Mouse (Mus musculus): Measurements from ENCODE around the gene Krt1. TPM values are rescaled to one million over a fixed set of nuclear protein-coding genes. Genes with fewer than 3 reads are reported as not detected.

The Krt1 gene
- total and polyA plus RNA-seq, 2 experiments from 2014 or later = 20.0 to 45.5 TPM

DNA sequence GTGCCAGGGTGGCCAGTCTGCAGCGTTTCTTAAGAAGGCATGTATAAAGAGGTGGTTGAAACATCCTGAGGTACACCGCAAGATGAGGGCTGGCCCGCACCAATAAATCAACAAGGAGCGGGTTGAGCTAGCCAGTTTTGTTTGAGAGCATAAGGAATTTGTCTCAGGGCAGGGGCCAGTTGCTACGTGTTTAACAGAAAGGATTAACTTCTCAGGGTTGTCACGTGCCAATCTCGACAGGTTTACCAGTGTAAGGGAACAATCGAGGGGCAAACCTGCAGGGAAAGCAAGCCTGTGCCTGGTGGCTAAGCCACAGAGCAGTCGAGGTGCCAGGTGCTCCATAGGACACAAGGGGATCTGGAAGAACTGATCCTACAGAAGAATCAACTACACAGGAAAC, 7.4 kb downstream of the Krt1 start:
- H3K27ac ChIP-seq (ENCODE audit: low read depth, low read length) = no peak overlapping the region
- H3K4me2 ChIP-seq (ENCODE audit: low read depth, low read length, poor library complexity, severe bottlenecking) = no peak overlapping the region
- no peaks in the 10 kb centered on the region for H3K9me3 ChIP-seq (ENCODE audit: low read length)
- WGBS = 63% methylated on average over 9 of the region's 9 CpGs
- no peak for DNase-seq (ENCODE audit: low spot score)
- no peak for ATAC-seq (ENCODE audit: low FRiP score)
- no peak overlapping the region for H3K9ac ChIP-seq (replicated peaks; ENCODE audit: low read length, poor library complexity, severe bottlenecking)
- TF ChIP-seq CTCF (IDR thresholded peaks at IDR 0.05) = no peak
- no peaks in the 10 kb centered on the region for H3K27me3 ChIP-seq (ENCODE audit: insufficient read depth, low read length)
- no peaks in the 10 kb centered on the region for H3K36me3 ChIP-seq (ENCODE audit: insufficient read depth, low read length)
- H3K4me1 ChIP-seq (ENCODE audit: insufficient read depth, low read length) = peaks cover 4% of the 10 kb centered on the region; the same call in 1 of the 2 replicates
- H3K4me3 ChIP-seq (ENCODE audit: low read depth, low read length) = no peak overlapping the region

DNA sequence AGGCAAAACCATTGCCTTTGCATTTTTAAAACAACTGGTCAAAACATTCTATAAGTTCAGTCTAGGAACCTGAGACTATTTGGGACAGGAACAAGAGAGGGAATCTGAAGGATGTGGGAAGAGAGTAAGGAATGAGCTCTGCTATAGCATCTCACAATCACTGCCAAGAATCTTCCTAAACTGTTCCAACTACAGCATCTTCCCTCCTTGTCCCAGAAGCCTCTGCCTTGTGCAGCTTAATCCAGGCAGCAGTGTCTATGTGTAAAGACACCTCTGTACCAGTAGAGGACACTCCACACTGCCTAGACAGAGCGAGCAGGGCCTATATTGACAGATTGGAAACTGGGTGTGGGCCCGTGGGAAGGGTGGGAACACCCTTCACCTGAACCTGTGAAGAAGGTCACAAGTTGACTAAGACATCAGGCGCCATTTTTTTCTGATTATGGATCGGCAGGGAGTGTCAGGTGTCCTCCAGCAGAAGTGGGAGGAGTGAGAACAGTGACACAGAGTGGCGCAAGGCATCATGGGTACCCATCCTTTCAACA, 15.7 kb downstream of the Krt1 start:
- Histone ChIP-seq H3K9me3 (ENCODE audit: low read length) (no peaks in the 10 kb centered on the region), H3K9ac (replicated peaks; ENCODE audit: low read length, poor library complexity, severe bottlenecking) (no peak overlapping the region), H3K36me3 (ENCODE audit: insufficient read depth, low read length) (no peaks in the 10 kb centered on the region), H3K4me1 (ENCODE audit: insufficient read depth, low read length) (no peaks in the 10 kb centered on the region), H3K4me2 (ENCODE audit: low read depth, low read length, poor library complexity, severe bottlenecking) (no peak overlapping the region), H3K27me3 (ENCODE audit: insufficient read depth, low read length) (no peaks in the 10 kb centered on the region), H3K27ac (ENCODE audit: low read depth, low read length) (no peak overlapping the region), H3K4me3 (ENCODE audit: low read depth, low read length) (no peak overlapping the region)
- no peak for DNase-seq (ENCODE audit: low spot score)
- ATAC-seq (ENCODE audit: low FRiP score) = no peak
- TF ChIP-seq CTCF (IDR thresholded peaks at IDR 0.05) = no peak; the same call in 1 of the 2 replicates
- WGBS = 64% methylated on average over 5 of the region's 5 CpGs

DNA sequence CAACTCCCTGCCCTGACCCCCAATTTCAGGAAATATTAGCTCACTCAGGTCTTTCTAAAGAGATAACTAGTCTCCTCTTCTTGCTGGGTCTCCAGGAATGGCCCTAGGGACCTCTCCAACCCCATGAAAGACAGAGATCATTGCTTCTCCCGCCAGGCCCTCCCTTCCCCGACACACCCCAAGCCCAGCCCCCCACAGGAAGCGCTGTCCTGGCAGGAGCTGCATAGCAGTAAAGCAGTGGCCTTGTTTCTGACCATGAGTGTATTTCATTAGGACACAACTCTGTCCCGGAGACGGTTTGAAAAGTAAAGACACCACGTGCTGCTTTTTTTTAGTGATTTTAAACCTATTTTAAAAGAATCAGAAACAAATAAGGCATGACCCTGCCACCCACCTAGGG, 17.5 kb downstream of the Krt1 start:
- H3K36me3 ChIP-seq (ENCODE audit: insufficient read depth, low read length) = no peaks in the 10 kb centered on the region
- ATAC-seq (ENCODE audit: low FRiP score) = no peak
- WGBS = 55% methylated on average over 6 of the region's 6 CpGs
- H3K27me3 ChIP-seq (ENCODE audit: insufficient read depth, low read length) = no peaks in the 10 kb centered on the region
- H3K9me3 ChIP-seq (ENCODE audit: low read length) = no peaks in the 10 kb centered on the region
- no peak overlapping the region for H3K27ac ChIP-seq (ENCODE audit: low read depth, low read length)
- H3K4me1 ChIP-seq (ENCODE audit: insufficient read depth, low read length) = no peaks in the 10 kb centered on the region
- H3K4me3 ChIP-seq (ENCODE audit: low read depth, low read length) = no peak overlapping the region
- DNase-seq (ENCODE audit: low spot score) = no peak
- no peak for TF ChIP-seq CTCF (IDR thresholded peaks at IDR 0.05)
- no peak overlapping the region for H3K4me2 ChIP-seq (ENCODE audit: low read depth, low read length, poor library complexity, severe bottlenecking)
- H3K9ac ChIP-seq (replicated peaks; ENCODE audit: low read length, poor library complexity, severe bottlenecking) = no peak overlapping the region

DNA sequence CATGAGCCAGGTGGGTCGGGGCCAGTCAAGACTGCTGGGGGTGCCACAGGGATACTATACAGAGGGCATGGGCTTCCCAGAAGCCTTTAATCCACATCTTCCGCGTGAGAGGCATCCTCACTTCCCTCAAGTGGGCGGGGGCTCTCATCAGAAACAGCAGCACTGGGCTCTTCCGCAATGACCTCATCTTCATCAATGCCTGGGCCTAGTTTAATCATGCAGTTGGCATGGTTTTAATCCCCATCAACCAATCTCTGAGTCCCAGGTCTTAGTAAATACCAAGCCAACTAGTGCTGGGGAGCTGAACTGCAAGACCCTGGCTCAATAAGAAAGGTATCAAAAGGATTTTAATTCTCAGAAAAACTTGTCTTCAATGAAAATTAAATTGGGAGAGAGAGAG, 21.2 kb downstream of the Krt1 start:
- no peak for TF ChIP-seq CTCF (IDR thresholded peaks at IDR 0.05)
- WGBS = 58% methylated on average over 5 of the region's 5 CpGs
- DNase-seq (ENCODE audit: low spot score) (no peak), ATAC-seq (ENCODE audit: low FRiP score) (no peak)
- Histone ChIP-seq H3K4me3 (ENCODE audit: low read depth, low read length) (no peak overlapping the region), H3K9ac (replicated peaks; ENCODE audit: low read length, poor library complexity, severe bottlenecking) (no peak overlapping the region), H3K9me3 (ENCODE audit: low read length) (no peaks in the 10 kb centered on the region), H3K27me3 (ENCODE audit: insufficient read depth, low read length) (no peaks in the 10 kb centered on the region), H3K4me2 (ENCODE audit: low read depth, low read length, poor library complexity, severe bottlenecking) (no peak overlapping the region), H3K4me1 (ENCODE audit: insufficient read depth, low read length) (no peaks in the 10 kb centered on the region), H3K27ac (ENCODE audit: low read depth, low read length) (no peak overlapping the region), H3K36me3 (ENCODE audit: insufficient read depth, low read length) (no peaks in the 10 kb centered on the region)

DNA sequence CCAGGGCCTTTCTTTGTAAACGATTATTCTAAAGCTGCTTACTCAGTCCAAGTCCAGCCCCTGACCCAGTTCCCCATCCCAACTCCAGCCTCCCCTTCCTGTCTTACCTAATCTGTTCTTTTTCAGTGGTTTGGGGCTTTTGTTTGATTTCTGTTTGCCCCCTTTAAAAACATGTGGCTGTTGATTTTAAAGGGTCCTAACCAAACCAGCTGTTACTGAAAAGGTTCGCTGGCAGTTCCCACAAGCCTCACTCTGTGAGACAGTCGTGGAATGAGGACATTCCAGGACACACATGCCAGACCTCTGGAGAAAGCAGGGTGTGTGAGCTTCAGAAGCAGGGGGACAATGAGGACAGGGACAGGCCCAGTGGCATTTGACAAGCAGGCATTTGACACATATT, 28.8 kb downstream of the Krt1 start:
- Histone ChIP-seq H3K4me3 (ENCODE audit: low read depth, low read length) (no peak overlapping the region), H3K4me2 (ENCODE audit: low read depth, low read length, poor library complexity, severe bottlenecking) (no peak overlapping the region), H3K27ac (ENCODE audit: low read depth, low read length) (no peak overlapping the region), H3K36me3 (ENCODE audit: insufficient read depth, low read length) (no peaks in the 10 kb centered on the region), H3K9ac (replicated peaks; ENCODE audit: low read length, poor library complexity, severe bottlenecking) (no peak overlapping the region), H3K9me3 (ENCODE audit: low read length) (no peaks in the 10 kb centered on the region), H3K27me3 (ENCODE audit: insufficient read depth, low read length) (no peaks in the 10 kb centered on the region), H3K4me1 (ENCODE audit: insufficient read depth, low read length) (no peaks in the 10 kb centered on the region)
- 24% methylated on average over 3 of the region's 3 CpGs for WGBS
- DNase-seq (ENCODE audit: low spot score) = no peak
- no peak for TF ChIP-seq CTCF (IDR thresholded peaks at IDR 0.05)
- no peak for ATAC-seq (ENCODE audit: low FRiP score)

DNA sequence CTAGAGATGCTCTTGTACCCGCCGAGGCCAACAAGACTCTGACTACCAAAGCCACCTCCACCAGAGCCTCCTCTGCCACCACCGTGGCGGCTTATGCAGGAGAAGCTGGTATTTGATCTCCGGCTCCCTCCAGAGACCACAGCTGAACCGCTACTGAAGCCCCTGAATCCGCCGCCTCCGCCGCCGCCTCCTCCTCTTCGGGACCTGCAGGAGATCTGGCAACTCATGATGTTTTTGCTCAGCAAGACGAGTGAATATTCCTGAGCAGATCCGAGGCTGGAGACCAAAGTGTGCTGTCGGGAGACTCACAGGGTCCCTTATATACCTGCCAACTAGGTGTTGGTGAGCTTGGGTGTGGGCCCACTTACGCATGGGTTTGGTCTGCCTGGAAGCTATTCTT, 32.7 kb downstream of the Krt1 start, which contains the start of gene Krt2:
TSS of gene Krt2 (minus strand) at position 295 of the 400 bp plus-strand sequence.
- DNase-seq (ENCODE audit: low spot score) (no peak), ATAC-seq (ENCODE audit: low FRiP score) (no peak)
- Histone ChIP-seq H3K27me3 (ENCODE audit: insufficient read depth, low read length) (no peaks in the 10 kb centered on the region), H3K4me3 (ENCODE audit: low read depth, low read length) (no peak within 1 kb of the TSS), H3K4me2 (ENCODE audit: low read depth, low read length, poor library complexity, severe bottlenecking) (no peak within 1 kb of the TSS), H3K9ac (replicated peaks; ENCODE audit: low read length, poor library complexity, severe bottlenecking) (no peak within 1 kb of the TSS), H3K36me3 (ENCODE audit: insufficient read depth, low read length) (no peaks in the 10 kb centered on the region), H3K27ac (ENCODE audit: low read depth, low read length) (no peak within 1 kb of the TSS), H3K9me3 (ENCODE audit: low read length) (no peaks in the 10 kb centered on the region), H3K4me1 (ENCODE audit: insufficient read depth, low read length) (no peaks in the 10 kb centered on the region)
- 84% methylated on average over 16 of the region's 16 CpGs for WGBS
- no peak for TF ChIP-seq CTCF (IDR thresholded peaks at IDR 0.05)

Data from midbrain, postnatal 0 days (tissue).